Mouse (Mus musculus) testis, adult 2 months (tissue): ENCODE measurements around the gene Pafah2.

Experiments used
- CTCF ChIP-seq: fragments of 200-500 bp; IDR thresholded peaks from 2 replicates; pipeline ENCODE4 v1.5.1; 2012; ENCODE audit warnings: low read depth, mild to moderate bottlenecking, inconsistent platforms, low read length, moderate library complexity; ENCODE audit not compliant: control insufficient read depth, insufficient read depth, insufficient replicate concordance
- POLR2A ChIP-seq: fragments of 200-500 bp; IDR thresholded peaks from 2 replicates; pipeline ENCODE4 v1.6.1; 2012; ENCODE audit warnings: low read depth, mild to moderate bottlenecking, inconsistent platforms, low read length, moderate library complexity; ENCODE audit not compliant: control insufficient read depth

GRCm38 (mm10) chr4:134351329-134352260 lies 44.5 kb upstream of the Pafah2 start:
- TF ChIP-seq CTCF (no peak), POLR2A (no peak)
